Comparison of ENCODE assay signal across 8 mouse cellular contexts in genomic region chr10:88731496-88732308, GRCm38 (mm10). TPM values are rescaled to one million over a fixed set of nuclear protein-coding genes. Genes with fewer than 3 reads are reported as not detected.
DNase-seq lines count a peak whose midpoint lies in the region; ATAC-seq and TF ChIP-seq lines count a peak whose summit lies in the region.

No protein-coding gene starts in this region.

- peaks cover 19% of the 10 kb centered on the region for H3K79me2 ChIP-seq in CH12.LX (replicated peaks; ENCODE audit: control insufficient read depth, extremely low read depth, insufficient read depth, poor library complexity, severe bottlenecking)

- no peak for DNase-seq in heart, postnatal 10 days
- no peak for DNase-seq in CH12.LX (ENCODE audit: extremely low read depth)
- DNase-seq in intestine, embryonic 14.5 days (ENCODE audit: low spot score), result peak; percentile 56
- DNase-seq in retina, postnatal 1 day, result no peak
- DNase-seq in thymus, postnatal 4 days, result no peak

- TF ChIP-seq CTCF in CH12.LX (conservative IDR thresholded peaks at IDR 0.05 in 1 of 2, IDR thresholded peaks at IDR 0.05 in 1 of 2; ENCODE audit: low read depth in 2 of 2, low read length in 2 of 2), result no peak

- H3K27me3 ChIP-seq in heart, embryonic 14.5 days (ENCODE audit: control insufficient read depth, insufficient read depth, low read length), result no peaks in the 10 kb centered on the region
- no peaks in the 10 kb centered on the region for H3K27me3 ChIP-seq in CH12.LX (replicated peaks)
- H3K27me3 ChIP-seq in embryonic facial prominence, embryonic 12.5 days, result no peaks in the 10 kb centered on the region
- no peaks in the 10 kb centered on the region for H3K27me3 ChIP-seq in intestine, embryonic 14.5 days (replicated peaks; ENCODE audit: control insufficient read depth, insufficient read depth, low read length)
- H3K27me3 ChIP-seq in midbrain, embryonic 16.5 days (ENCODE audit: control insufficient read depth, insufficient read depth, low read depth, low read length), result no peaks in the 10 kb centered on the region

- dilution Hi-C loops in CH12.LX (cut with MboI; ENCODE audit: extremely low pct_ligation_motif_present, extremely low pct_unique_long_range_greater_than_20kb, low sequenced_read_pairs), result no loop called here

- TF ChIP-seq RAD21 in CH12.LX (IDR thresholded peaks at IDR 0.05; ENCODE audit: low read depth, low read length), result no peak

- no peaks in the 10 kb centered on the region for H3K9me3 ChIP-seq in heart, embryonic 14.5 days (ENCODE audit: control insufficient read depth, low read length)
- H3K9me3 ChIP-seq in CH12.LX (replicated peaks; ENCODE audit: low read length), result no peaks in the 10 kb centered on the region
- H3K9me3 ChIP-seq in embryonic facial prominence, embryonic 12.5 days, result no peaks in the 10 kb centered on the region
- H3K9me3 ChIP-seq in intestine, embryonic 14.5 days (ENCODE audit: control insufficient read depth, low read length), result no peaks in the 10 kb centered on the region
- no peaks in the 10 kb centered on the region for H3K9me3 ChIP-seq in midbrain, embryonic 16.5 days (replicated peaks; ENCODE audit: control insufficient read depth, low read length, poor library complexity, severe bottlenecking)

- H3K27ac ChIP-seq in heart, embryonic 14.5 days (replicated peaks in 1 of 2; ENCODE audit: control insufficient read depth in 1 of 2, insufficient read depth in 1 of 2, low read depth in 2 of 2, low read length in 2 of 2), result peak overlapping the region; percentile 82 to 84
- H3K27ac ChIP-seq in CH12.LX (ENCODE audit: insufficient read depth, low read depth), result no peak overlapping the region
- H3K27ac ChIP-seq in embryonic facial prominence, embryonic 12.5 days, result peak overlapping the region; percentile 73; the same call in 1 of the 2 replicates
- peak overlapping the region; percentile 81 for H3K27ac ChIP-seq in intestine, embryonic 14.5 days (ENCODE audit: low read depth)
- H3K27ac ChIP-seq in midbrain, embryonic 16.5 days (ENCODE audit: low read length), result peak overlapping the region; percentile 82

- ATAC-seq in heart, embryonic 14.5 days (ENCODE audit: insufficient number of reproducible peaks, insufficient read depth, low FRiP score, low read depth), result peak; percentile 23; the same call in 1 of the 2 replicates
- ATAC-seq in embryonic facial prominence, embryonic 12.5 days (ENCODE audit: insufficient number of reproducible peaks, insufficient read depth, low FRiP score, low TSS enrichment), result no peak; the same call in none of the 2 replicates
- no peak; the same call in 1 of the 2 replicates for ATAC-seq in intestine, embryonic 14.5 days (replicated peaks; ENCODE audit: low FRiP score, low TSS enrichment, low read depth)
- peak; percentile 11; the same call in 1 of the 2 replicates for ATAC-seq in midbrain, embryonic 16.5 days

- no peak for TF ChIP-seq EP300 in CH12.LX (IDR thresholded peaks at IDR 0.05; ENCODE audit: low read length)

- WGBS in heart, embryonic 14.5 days, result 2% methylated on average over 55 of the region's 61 CpGs
- WGBS in embryonic facial prominence, embryonic 12.5 days, result 1% methylated on average over 61 of the region's 61 CpGs
- WGBS in intestine, embryonic 14.5 days, result 2% methylated on average over 61 of the region's 61 CpGs
- 3% methylated on average over 57 of the region's 61 CpGs for WGBS in midbrain, embryonic 16.5 days

- peak overlapping the region; percentile 95 for H3K4me2 ChIP-seq in heart, embryonic 14.5 days (ENCODE audit: low read length)
- H3K4me2 ChIP-seq in CH12.LX (ENCODE audit: insufficient read depth, low read depth, poor library complexity, severe bottlenecking), result peak overlapping the region; percentile 92
- H3K4me2 ChIP-seq in embryonic facial prominence, embryonic 12.5 days (replicated peaks), result peak overlapping the region; percentile 84
- H3K4me2 ChIP-seq in intestine, embryonic 14.5 days (ENCODE audit: low read length), result peak overlapping the region; percentile 94
- H3K4me2 ChIP-seq in midbrain, embryonic 16.5 days (ENCODE audit: low read length), result peak overlapping the region; percentile 92

- H3K36me3 ChIP-seq in heart, embryonic 14.5 days (ENCODE audit: control insufficient read depth, insufficient read depth, low read length), result peaks cover 11% of the 10 kb centered on the region
- peaks cover 0 to 19% of the 10 kb centered on the region in 2 experiments for H3K36me3 ChIP-seq in CH12.LX (replicated peaks in 1 of 2; ENCODE audit: control insufficient read depth in 1 of 2, insufficient read depth in 1 of 2, low read length in 1 of 2)
- peaks cover 6% of the 10 kb centered on the region for H3K36me3 ChIP-seq in embryonic facial prominence, embryonic 12.5 days
- peaks cover 17% of the 10 kb centered on the region for H3K36me3 ChIP-seq in intestine, embryonic 14.5 days (ENCODE audit: control insufficient read depth, insufficient read depth, low read length)
- H3K36me3 ChIP-seq in midbrain, embryonic 16.5 days (ENCODE audit: control insufficient read depth, insufficient read depth, low read length), result 0 out of 2 replicates have a peak, but pooled peaks cover under 1% of the 10 kb centered on the region

- peaks cover 6 to 11% of the 10 kb centered on the region in 2 experiments for H3K4me1 ChIP-seq in heart, embryonic 14.5 days (ENCODE audit: control insufficient read depth in 2 of 2, insufficient read depth in 2 of 2, low read length in 2 of 2)
- peaks cover 2 to 16% of the 10 kb centered on the region in 2 experiments; a peak in 2 of 4 replicates for H3K4me1 ChIP-seq in CH12.LX (ENCODE audit: control insufficient read depth in 1 of 2, insufficient read depth in 2 of 2)
- peaks cover 7% of the 10 kb centered on the region for H3K4me1 ChIP-seq in embryonic facial prominence, embryonic 12.5 days
- peaks cover 14% of the 10 kb centered on the region for H3K4me1 ChIP-seq in intestine, embryonic 14.5 days (replicated peaks; ENCODE audit: control insufficient read depth, insufficient read depth, low read length)
- peaks cover 16% of the 10 kb centered on the region for H3K4me1 ChIP-seq in midbrain, embryonic 16.5 days (ENCODE audit: control insufficient read depth, insufficient read depth, low read length)

- H3K4me3 ChIP-seq in heart, embryonic 14.5 days (ENCODE audit: control insufficient read depth in 1 of 2, insufficient read depth in 1 of 2, low read depth in 1 of 2, low read length in 2 of 2), result peak overlapping the region; percentile 92 to 99
- H3K4me3 ChIP-seq in CH12.LX (replicated peaks in 1 of 3; ENCODE audit: low read depth in 2 of 3, low read length in 2 of 3, poor library complexity in 1 of 3), result peak overlapping the region; percentile 72 to 90 (median 84)
- peak overlapping the region; percentile 95 for H3K4me3 ChIP-seq in embryonic facial prominence, embryonic 12.5 days
- H3K4me3 ChIP-seq in intestine, embryonic 14.5 days (ENCODE audit: low read depth, low read length), result peak overlapping the region; percentile 99
- peak overlapping the region; percentile 83 for H3K4me3 ChIP-seq in midbrain, embryonic 16.5 days (ENCODE audit: low read depth, low read length)

- intact Hi-C loops in heart, postnatal 10 days (cut with DNase I), result loop anchor here (2.0 to 5.0 kb wide), 3 partner anchors 96 to 353 kb away; partner anchors contain the start of genes Chpt1, Dram1, Gnptab and Utp20

- in situ Hi-C loops in CH12.LX (cut with MboI; ENCODE audit: low pct_ligation_motif_present, low pct_unique_long_range_greater_than_20kb, low sequenced_read_pairs), result loop anchor here (5.0 kb wide), 1 partner anchor 349 kb away; no protein-coding TSS in a partner anchor

- TF ChIP-seq POLR2A in CH12.LX (IDR thresholded peaks at IDR 0.05; ENCODE audit: low read depth, low read length), result no peak

- H3K9ac ChIP-seq in heart, embryonic 14.5 days (ENCODE audit: low read length), result peak overlapping the region; percentile 98
- peak overlapping the region; percentile 87 for H3K9ac ChIP-seq in CH12.LX (ENCODE audit: insufficient read depth, low read depth)
- peak overlapping the region; percentile 93 for H3K9ac ChIP-seq in embryonic facial prominence, embryonic 12.5 days
- peak overlapping the region; percentile 92 for H3K9ac ChIP-seq in intestine, embryonic 14.5 days (ENCODE audit: low read length)
- H3K9ac ChIP-seq in midbrain, embryonic 16.5 days (ENCODE audit: low read depth, low read length), result peak overlapping the region; percentile 87

TF ChIP-seq in CH12.LX, 34 proteins besides CTCF, POLR2A, EP300 and RAD21:
- TF ChIP-seq MXI1 (IDR thresholded peaks at IDR 0.05; ENCODE audit: low read depth, low read length), result peak; percentile 1; the same call in 1 of the 2 replicates
- TF ChIP-seq ZC3H11A (IDR thresholded peaks at IDR 0.05; ENCODE audit: low read depth, low read length), result no peak
- TF ChIP-seq MAX (IDR thresholded peaks at IDR 0.05; ENCODE audit: low read length), result peak; percentile 11; the same call in 1 of the 2 replicates
- no peak for TF ChIP-seq TBP (conservative IDR thresholded peaks at IDR 0.05; ENCODE audit: low read depth, low read length)
- no peak for TF ChIP-seq KAT2A (IDR thresholded peaks at IDR 0.05; ENCODE audit: insufficient replicate concordance, low read length)

RNA-seq across cellular contexts. Expression of gene Arl1, which starts 1.0 kb away (rescaled TPM):
- polyA plus RNA-seq in heart, embryonic 14.5 days (2014; fragmentation: Nextera tagmentation; extraction: Ambion mirVana), result 141 and 153 TPM in 2 replicates
- 10 to 100 TPM; 92.5 to 95.3 TPM for total RNA-seq in heart, postnatal 10 days (2021)
- total RNA-seq in CH12.LX (2012; rRNA removed) (48.9 and 55.9 TPM in 2 replicates), CH12.LX (2014; rRNA removed) (143 and 156 TPM in 2 replicates)
- 84.4 and 94.0 TPM in 2 replicates for polyA plus RNA-seq in CH12.LX (2012; ENCODE audit: insufficient read length, low read depth)
- 173 and 187 TPM in 2 replicates for polyA plus RNA-seq in embryonic facial prominence, embryonic 12.5 days (2016; fragmentation: Nextera tagmentation; extraction: Ambion mirVana)
- polyA plus RNA-seq in intestine, embryonic 14.5 days (2014; fragmentation: Nextera tagmentation; extraction: Ambion mirVana), result 175 and 181 TPM in 2 replicates
- 159 and 165 TPM in 2 replicates for polyA plus RNA-seq in midbrain, embryonic 16.5 days (2015; fragmentation: Nextera tagmentation; extraction: Ambion mirVana)

RNA-seq across cellular contexts. Expression of gene Spic, which starts 46.9 kb away (rescaled TPM):
- polyA plus RNA-seq in heart, embryonic 14.5 days (2014; fragmentation: Nextera tagmentation; extraction: Ambion mirVana), result 0.36 and 0.45 TPM in 2 replicates
- total RNA-seq in heart, postnatal 10 days (2021), result under 1 TPM in 1 of 2 experiments, not detected in 1; 0.20 TPM
- total RNA-seq in CH12.LX (2012; rRNA removed) (0.08 and 0.13 TPM in 2 replicates), CH12.LX (2014; rRNA removed) (0.97 and 1.2 TPM in 2 replicates)
- 1.1 and 1.3 TPM in 2 replicates for polyA plus RNA-seq in CH12.LX (2012; ENCODE audit: insufficient read length, low read depth)
- 0.19 TPM in 1 of 2 replicates, not detected in the other for polyA plus RNA-seq in embryonic facial prominence, embryonic 12.5 days (2016; fragmentation: Nextera tagmentation; extraction: Ambion mirVana)
- 0.51 and 0.62 TPM in 2 replicates for polyA plus RNA-seq in intestine, embryonic 14.5 days (2014; fragmentation: Nextera tagmentation; extraction: Ambion mirVana)
- not detected in 2 replicates for polyA plus RNA-seq in midbrain, embryonic 16.5 days (2015; fragmentation: Nextera tagmentation; extraction: Ambion mirVana)

Comparison
In these comparisons a context has a peak if more than half of its experiments do, and no peak if none do; other contexts are left out.
1. ATAC-seq: peak in heart, embryonic 14.5 days (single experiment) and midbrain, embryonic 16.5 days (single experiment); none in embryonic facial prominence, embryonic 12.5 days (single experiment) and intestine, embryonic 14.5 days (single experiment).
2. Peak in every context shown above with its lines, with median percentiles within 50 percentile points of each other: H3K4me2 ChIP-seq, H3K4me3 ChIP-seq and H3K9ac ChIP-seq.